Mouse (Mus musculus) G1E (cell line): ENCODE measurements around the gene Ccdc3. TPM values are rescaled to one million over a fixed set of nuclear protein-coding genes. Genes with fewer than 3 reads are reported as not detected.

Experiments
- ATAC-seq: 2 replicates; pipeline ENCODE4 v1.8.0; 2016; ENCODE audit warnings: mild to moderate bottlenecking; ENCODE audit not compliant: insufficient number of reproducible peaks, poor library complexity, low FRiP score, severe bottlenecking; ENCODE audit errors: extremely low read depth
- DNase-seq: peaks from one replicate; pipeline ENCODE4 v3.0.0; 2012; ENCODE audit warnings: low spot score
- H3K27me3 ChIP-seq: 2 replicates; pipeline ENCODE4 v1.6.1; 2012; ENCODE audit warnings: mild to moderate bottlenecking, low read length, inconsistent platforms; ENCODE audit not compliant: insufficient read depth
- H3K36me3 ChIP-seq: replicated peaks from 2 replicates; pipeline ENCODE3; 2012; ENCODE audit warnings: mild to moderate bottlenecking, inconsistent platforms
- H3K4me1 ChIP-seq: 2 replicates; pipeline ENCODE4 v1.6.1; 2012; ENCODE audit warnings: low read depth, low read length, inconsistent platforms, mixed read lengths; ENCODE audit not compliant: insufficient read depth
- H3K4me3 ChIP-seq: 2 replicates; pipeline ENCODE4 v1.5.1; 2012; ENCODE audit warnings: low read depth, mild to moderate bottlenecking, inconsistent platforms, low read length, moderate library complexity, mixed read lengths
- H3K9me3 ChIP-seq: replicated peaks from 2 replicates; pipeline ENCODE4 v1.6.1; 2012; ENCODE audit warnings: inconsistent platforms
- CTCF ChIP-seq: IDR thresholded peaks from 2 replicates; pipeline ENCODE4 v1.5.1; 2012; ENCODE audit warnings: low read depth, low read length, inconsistent platforms, mixed read lengths
- GATA1 ChIP-seq: IDR thresholded peaks from 2 replicates; pipeline ENCODE4 v1.6.1; 2012; ENCODE audit warnings: borderline replicate concordance, low read length, inconsistent platforms, mixed read lengths
- GATA2 ChIP-seq: IDR thresholded peaks from 2 replicates; pipeline ENCODE4 v1.6.1; 2012; ENCODE audit warnings: low read depth, low read length, inconsistent platforms, borderline replicate concordance
- POLR2AphosphoS5 ChIP-seq: IDR thresholded peaks from 2 replicates; pipeline ENCODE4 v1.6.1; 2012; ENCODE audit warnings: low read depth, low read length, inconsistent platforms; ENCODE audit not compliant: insufficient replicate concordance
- TAL1 ChIP-seq: conservative IDR thresholded peaks from 2 replicates; pipeline ENCODE4 v1.6.1; 2012; ENCODE audit warnings: low read depth, low read length, inconsistent platforms, mixed read lengths
- polyA plus RNA-seq: library from polyadenylated mRNA; stranded (reverse); fragments of >175 nt; gene quantifications from 2 replicates; pipeline ENCODE4 v1.2.3, GENCODE M21; 2012
- total RNA-seq, 2 experiments: library from RNA; stranded (forward) in 1 of 2; stranded (reverse) in 1 of 2; fragments of 200-1000 nt in 1 of 2; fragments of >200 nt in 1 of 2; fragmentation: Nextera tagmentation in 1 of 2; gene quantifications; 2 replicates each; pipeline ENCODE4 v1.2.3; 2014 to 2017

The Ccdc3 gene
- total and polyA plus RNA-seq, 3 experiments, result not detected

GRCm38 (mm10) chr2:5129099-5129498 lies 8.5 kb upstream of the Ccdc3 start:
- H3K4me3 ChIP-seq, result no peak overlapping the region
- peaks cover 5% of the 10 kb centered on the region; the same call in 1 of the 2 replicates for H3K27me3 ChIP-seq
- H3K36me3 ChIP-seq, result no peaks in the 10 kb centered on the region
- no peak for DNase-seq
- H3K9me3 ChIP-seq, result no peaks in the 10 kb centered on the region
- no peak for TF ChIP-seq CTCF
- no peak for TF ChIP-seq POLR2AphosphoS5
- no peak for TF ChIP-seq TAL1
- TF ChIP-seq GATA2, result no peak
- no peak for TF ChIP-seq GATA1
- no peaks in the 10 kb centered on the region for H3K4me1 ChIP-seq
- ATAC-seq, result no peak

GRCm38 (mm10) chr2:5132046-5132445 lies 5.5 kb upstream of the Ccdc3 start:
- TF ChIP-seq POLR2AphosphoS5 (no peak), GATA2 (no peak), TAL1 (no peak), GATA1 (no peak), CTCF (no peak)
- Histone ChIP-seq H3K9me3 (no peaks in the 10 kb centered on the region), H3K36me3 (no peaks in the 10 kb centered on the region), H3K4me3 (no peak overlapping the region), H3K4me1 (peaks cover 3% of the 10 kb centered on the region), H3K27me3 (no peaks in the 10 kb centered on the region; the same call in 1 of the 2 replicates)
- DNase-seq (no peak), ATAC-seq (no peak)

- H3K4me1 ChIP-seq, result peaks cover 3% of the 10 kb centered on the region
- ATAC-seq (no peak), DNase-seq (no peak)
- no peak for TF ChIP-seq GATA1
- TF ChIP-seq POLR2AphosphoS5, result no peak
- no peak for TF ChIP-seq GATA2
- no peak for TF ChIP-seq TAL1
- TF ChIP-seq CTCF, result no peak
- H3K27me3 ChIP-seq, result peaks cover 9% of the 10 kb centered on the region; the same call in 1 of the 2 replicates
- no peaks in the 10 kb centered on the region for H3K9me3 ChIP-seq
- H3K36me3 ChIP-seq, result no peaks in the 10 kb centered on the region
- no peak overlapping the region for H3K4me3 ChIP-seq
These were observed 2.4 kb upstream of the Ccdc3 start for GRCm38 (mm10) chr2:5134959-5135743.

- TF ChIP-seq GATA2, result no peak
- TF ChIP-seq TAL1, result no peak
- TF ChIP-seq CTCF, result no peak
- TF ChIP-seq GATA1, result no peak
- no peak for TF ChIP-seq POLR2AphosphoS5
- Histone ChIP-seq H3K4me3 (no peak overlapping the region), H3K4me1 (no peaks in the 10 kb centered on the region), H3K36me3 (no peaks in the 10 kb centered on the region), H3K9me3 (no peaks in the 10 kb centered on the region), H3K27me3 (peaks cover 11% of the 10 kb centered on the region; the same call in 1 of the 2 replicates)
- DNase-seq (no peak), ATAC-seq (no peak)
These were observed 2.4 kb downstream of the Ccdc3 start for GRCm38 (mm10) chr2:5139961-5140360.

- no peaks in the 10 kb centered on the region for H3K36me3 ChIP-seq
- H3K9me3 ChIP-seq, result 0 out of 2 replicates have a peak, but pooled peaks cover 2% of the 10 kb centered on the region
- H3K4me1 ChIP-seq, result no peaks in the 10 kb centered on the region
- no peak overlapping the region for H3K4me3 ChIP-seq
- H3K27me3 ChIP-seq, result peaks cover 8% of the 10 kb centered on the region; the same call in 1 of the 2 replicates
- ATAC-seq, result no peak
- DNase-seq, result no peak
- TF ChIP-seq POLR2AphosphoS5 (no peak), CTCF (no peak), GATA2 (no peak), GATA1 (no peak), TAL1 (no peak)
These were observed 6.9 kb downstream of the Ccdc3 start for GRCm38 (mm10) chr2:5144446-5144845.

GRCm38 (mm10) chr2:5147907-5148306 lies 10.3 kb downstream of the Ccdc3 start:
- no peak for TF ChIP-seq GATA2
- no peak for TF ChIP-seq CTCF
- no peak for TF ChIP-seq TAL1
- TF ChIP-seq POLR2AphosphoS5, result no peak
- no peak for TF ChIP-seq GATA1
- Histone ChIP-seq H3K36me3 (no peaks in the 10 kb centered on the region), H3K9me3 (0 out of 2 replicates have a peak, but pooled peaks cover 2% of the 10 kb centered on the region), H3K4me3 (no peak overlapping the region), H3K4me1 (no peaks in the 10 kb centered on the region), H3K27me3 (peaks cover 9% of the 10 kb centered on the region; the same call in 1 of the 2 replicates)
- no peak for ATAC-seq
- DNase-seq, result no peak

GRCm38 (mm10) chr2:5154711-5155110 lies 17.1 kb downstream of the Ccdc3 start:
- ATAC-seq (no peak), DNase-seq (no peak)
- TF ChIP-seq TAL1 (no peak), POLR2AphosphoS5 (no peak), GATA1 (no peak), CTCF (no peak), GATA2 (no peak)
- no peak overlapping the region for H3K4me3 ChIP-seq
- no peaks in the 10 kb centered on the region for H3K4me1 ChIP-seq
- no peaks in the 10 kb centered on the region for H3K36me3 ChIP-seq
- no peaks in the 10 kb centered on the region for H3K9me3 ChIP-seq
- peaks cover 9% of the 10 kb centered on the region for H3K27me3 ChIP-seq
